Mouse (Mus musculus): ENCODE data around the gene Ankrd52.

Ankrd52 gene

GRCm38 (mm10) chr10:128369599-128369998 is 7.3 kb upstream of the Ankrd52 start:
- DNase-seq (ENCODE audit: low read depth, low spot score) = no peak

GRCm38 (mm10) chr10:128370021-128370420 is 6.9 kb upstream of the Ankrd52 start:
- no peak for DNase-seq (ENCODE audit: low read depth, low spot score)

- DNase-seq (ENCODE audit: low read depth, low spot score) = no peak
Observed at GRCm38 (mm10) chr10:128370601-128371000, 6.3 kb upstream of the Ankrd52 start.

- no peak for DNase-seq (ENCODE audit: low read depth, low spot score)
Observed at GRCm38 (mm10) chr10:128372142-128372541, 4.8 kb upstream of the Ankrd52 start.

- DNase-seq (ENCODE audit: low read depth, low spot score) = no peak
Observed at GRCm38 (mm10) chr10:128372989-128373748, 3.7 kb upstream of the Ankrd52 start.

- no peak for DNase-seq (ENCODE audit: low read depth, low spot score)
Observed at GRCm38 (mm10) chr10:128374393-128374792, 2.5 kb upstream of the Ankrd52 start.

- DNase-seq (ENCODE audit: low read depth, low spot score) = no peak
Observed at GRCm38 (mm10) chr10:128376099-128376454, 838 bp upstream of the Ankrd52 start.

GRCm38 (mm10) chr10:128377222-128377939 is 466 bp downstream of the Ankrd52 start:
- DNase-seq (ENCODE audit: low read depth, low spot score) = no peak

- no peak for DNase-seq (ENCODE audit: low read depth, low spot score)
Observed at GRCm38 (mm10) chr10:128377940-128378448, 1.1 kb downstream of the Ankrd52 start.

GRCm38 (mm10) chr10:128378462-128378861 is 1.5 kb downstream of the Ankrd52 start:
- no peak for DNase-seq (ENCODE audit: low read depth, low spot score)

GRCm38 (mm10) chr10:128379260-128379659 is 2.3 kb downstream of the Ankrd52 start:
- no peak for DNase-seq (ENCODE audit: low read depth, low spot score)

GRCm38 (mm10) chr10:128380565-128380964 is 3.6 kb downstream of the Ankrd52 start:
- no peak for DNase-seq (ENCODE audit: low read depth, low spot score)

GRCm38 (mm10) chr10:128382482-128382881 is 5.6 kb downstream of the Ankrd52 start:
- DNase-seq (ENCODE audit: low read depth, low spot score) = no peak

GRCm38 (mm10) chr10:128385902-128386301 is 9.0 kb downstream of the Ankrd52 start:
- DNase-seq (ENCODE audit: low read depth, low spot score) = no peak

GRCm38 (mm10) chr10:128388941-128389340 is 12.0 kb downstream of the Ankrd52 start:
- no peak for DNase-seq (ENCODE audit: low read depth, low spot score)

GRCm38 (mm10) chr10:128389570-128389969 is 12.7 kb downstream of the Ankrd52 start:
- no peak for DNase-seq (ENCODE audit: low read depth, low spot score)

GRCm38 (mm10) chr10:128390366-128390765 is 13.5 kb downstream of the Ankrd52 start:
- no peak for DNase-seq (ENCODE audit: low read depth, low spot score)

- DNase-seq (ENCODE audit: low read depth, low spot score) = no peak
Observed at GRCm38 (mm10) chr10:128391850-128392249, 14.9 kb downstream of the Ankrd52 start.

GRCm38 (mm10) chr10:128396017-128396673 is 19.2 kb downstream of the Ankrd52 start:
- no peak for DNase-seq (ENCODE audit: low read depth, low spot score)

- DNase-seq (ENCODE audit: low read depth, low spot score) = no peak
Observed at GRCm38 (mm10) chr10:128396716-128397264, 19.9 kb downstream of the Ankrd52 start.

GRCm38 (mm10) chr10:128397466-128397865 is 20.6 kb downstream of the Ankrd52 start:
- no peak for DNase-seq (ENCODE audit: low read depth, low spot score)

- no peak for DNase-seq (ENCODE audit: low read depth, low spot score)
Observed at GRCm38 (mm10) chr10:128400338-128400737, 23.4 kb downstream of the Ankrd52 start.
